Mouse (Mus musculus) ES-E14 (cell line): ENCODE measurements at regions not wholly inside any gene's neighbourhood (a gene's known extent, or its start where the extent isn't known, plus 50 kb on each side); places are given as distances from the start of the nearest gene placed in this dataset.

Experiments used
- DNase-seq: peaks from one replicate; pipeline ENCODE4 v3.0.0-alpha.2; 2013; ENCODE audit warnings: low read depth, low spot score
- H3K27ac ChIP-seq: 2 replicates; pipeline ENCODE4 v1.5.1; 2012; ENCODE audit warnings: low read depth, mild to moderate bottlenecking, low read length, moderate library complexity, mixed read lengths; ENCODE audit not compliant: poor library complexity, insufficient read depth, severe bottlenecking
- H3K36me3 ChIP-seq: 2 replicates; pipeline ENCODE4 v1.6.1; 2012; ENCODE audit warnings: mild to moderate bottlenecking, low read length, moderate library complexity, mixed read lengths; ENCODE audit not compliant: control insufficient read depth, poor library complexity, insufficient read depth, severe bottlenecking
- H3K4me1 ChIP-seq, 2 experiments: fragments of 150-350 bp in 1 of 2; sonication (generic) in 1 of 2; 2 replicates each; pipeline ENCODE4 v1.6.1; 2012; ENCODE audit warnings: low read length in 2 of 2, mild to moderate bottlenecking in 1 of 2, mixed read lengths in 1 of 2; ENCODE audit not compliant: control insufficient read depth in 2 of 2, insufficient read depth in 2 of 2, poor library complexity in 1 of 2
- H3K4me3 ChIP-seq, 2 experiments: fragments of 150-350 bp in 1 of 2; sonication (generic) in 1 of 2; 2 replicates each; pipeline ENCODE4 v1.5.1; 2012; ENCODE audit warnings: low read length in 2 of 2, low read depth in 1 of 2, mild to moderate bottlenecking in 1 of 2, mixed read lengths in 1 of 2; ENCODE audit not compliant: insufficient read depth in 1 of 2, poor library complexity in 1 of 2, severe bottlenecking in 1 of 2
- H3K9ac ChIP-seq: 2 replicates; pipeline ENCODE4 v1.6.1; 2012; ENCODE audit warnings: low read depth, mild to moderate bottlenecking, low read length, mixed read lengths; ENCODE audit not compliant: poor library complexity, insufficient read depth, severe bottlenecking
- H3K9me3 ChIP-seq: fragments of 150-350 bp; sonication (generic); 2 replicates; pipeline ENCODE4 v1.6.1; 2012; ENCODE audit warnings: low read depth, mild to moderate bottlenecking, low read length; ENCODE audit not compliant: control insufficient read depth, insufficient read depth
- CHD2 ChIP-seq: IDR thresholded peaks from 2 replicates; pipeline ENCODE4 v1.6.1; 2014; ENCODE audit warnings: mild to moderate bottlenecking, low read depth, low read length, inconsistent platforms
- HCFC1 ChIP-seq: IDR thresholded peaks from 2 replicates; pipeline ENCODE4 v1.6.1; 2012; ENCODE audit warnings: low read length, inconsistent platforms, borderline replicate concordance; ENCODE audit not compliant: insufficient read depth
- MAFK ChIP-seq: IDR thresholded peaks from 2 replicates; pipeline ENCODE4 v1.6.1; 2014; ENCODE audit warnings: mild to moderate bottlenecking, low read depth, low read length, inconsistent platforms; ENCODE audit not compliant: insufficient read depth
- ZC3H11A ChIP-seq: IDR thresholded peaks from 2 replicates; pipeline ENCODE4 v1.6.1; 2012; ENCODE audit warnings: low read depth, mild to moderate bottlenecking, inconsistent platforms, low read length, borderline replicate concordance
- ZNF384 ChIP-seq: IDR thresholded peaks from 2 replicates; pipeline ENCODE4 v1.6.1; 2012; ENCODE audit warnings: low read depth, low read length, inconsistent platforms
- in situ Hi-C, 2 experiments: fragments of 600-800 bp; cut with MboI; formaldehyde crosslinking; loops; one replicate each; pipeline ENCODE4 v1.15.1; 2025; ENCODE audit warnings: low sequenced_read_pairs in 2 of 2, inconsistent platforms in 1 of 2; ENCODE audit not compliant: unreplicated experiment in 2 of 2

GRCm38 (mm10) chr2:34025715-34026360, 138.1 kb upstream of the Mvb12b start:
- Histone ChIP-seq H3K36me3 (no peaks in the 10 kb centered on the region), H3K27ac (no peak overlapping the region), H3K4me3 (no peak overlapping the region), H3K9me3 (no peaks in the 10 kb centered on the region), H3K9ac (no peak overlapping the region), H3K4me1 (peaks cover 0 to 13% of the 10 kb centered on the region in 2 experiments; a peak in 2 of 4 replicates)
- in situ Hi-C loops = no loop called here
- TF ChIP-seq ZNF384 = no peak
- TF ChIP-seq CHD2 = no peak
- TF ChIP-seq ZC3H11A = no peak
- DNase-seq = peak; percentile 74

- Histone ChIP-seq H3K9ac (no peak overlapping the region), H3K27ac (no peak overlapping the region), H3K4me1 (peaks cover 0 to 2% of the 10 kb centered on the region in 2 experiments; a peak in 1 of 4 replicates), H3K9me3 (no peaks in the 10 kb centered on the region), H3K4me3 (no peak overlapping the region), H3K36me3 (no peaks in the 10 kb centered on the region)
- in situ Hi-C loops = no loop called here
- TF ChIP-seq ZC3H11A (no peak), HCFC1 (no peak), MAFK (no peak)
- DNase-seq = no peak
These were observed 129.4 kb upstream of the Mvb12b start for GRCm38 (mm10) chr2:34017142-34017453.

- no peak for DNase-seq
- H3K27ac ChIP-seq = no peak overlapping the region
- peaks cover 0 to 2% of the 10 kb centered on the region in 2 experiments; a peak in 1 of 4 replicates for H3K4me1 ChIP-seq
- TF ChIP-seq ZC3H11A (no peak), MAFK (no peak), ZNF384 (no peak), CHD2 (no peak), HCFC1 (no peak)
- H3K9ac ChIP-seq = no peak overlapping the region
- H3K36me3 ChIP-seq = no peaks in the 10 kb centered on the region
- in situ Hi-C loops = no loop called here
- H3K9me3 ChIP-seq = no peaks in the 10 kb centered on the region
- H3K4me3 ChIP-seq = no peak overlapping the region
These were observed 128.8 kb upstream of the Mvb12b start for GRCm38 (mm10) chr2:34016350-34017141.

GRCm38 (mm10) chr2:34015640-34015995, 127.9 kb upstream of the Mvb12b start:
- H3K27ac ChIP-seq = no peak overlapping the region
- in situ Hi-C loops = no loop called here
- no peak for TF ChIP-seq MAFK
- no peak for TF ChIP-seq ZNF384
- TF ChIP-seq HCFC1 = no peak
- TF ChIP-seq CHD2 = no peak
- no peak for TF ChIP-seq ZC3H11A

More at GRCm38 (mm10) chr2:34015640-34015995, 127.9 kb upstream of the Mvb12b start:
- H3K4me1 ChIP-seq = peaks cover 0 to 2% of the 10 kb centered on the region in 2 experiments; a peak in 1 of 4 replicates
- H3K9ac ChIP-seq = no peak overlapping the region
- H3K36me3 ChIP-seq = no peaks in the 10 kb centered on the region
- H3K4me3 ChIP-seq = no peak overlapping the region
- DNase-seq = no peak
- H3K9me3 ChIP-seq = no peaks in the 10 kb centered on the region
